Mouse (Mus musculus): Measurements from ENCODE around the gene Abcc6. TPM values are rescaled to one million over a fixed set of nuclear protein-coding genes. Genes with fewer than 3 reads are reported as not detected.

The Abcc6 gene
- total and polyA plus RNA-seq, 3 experiments = 2.2 to 10.5 (median 6.4) TPM

DNA sequence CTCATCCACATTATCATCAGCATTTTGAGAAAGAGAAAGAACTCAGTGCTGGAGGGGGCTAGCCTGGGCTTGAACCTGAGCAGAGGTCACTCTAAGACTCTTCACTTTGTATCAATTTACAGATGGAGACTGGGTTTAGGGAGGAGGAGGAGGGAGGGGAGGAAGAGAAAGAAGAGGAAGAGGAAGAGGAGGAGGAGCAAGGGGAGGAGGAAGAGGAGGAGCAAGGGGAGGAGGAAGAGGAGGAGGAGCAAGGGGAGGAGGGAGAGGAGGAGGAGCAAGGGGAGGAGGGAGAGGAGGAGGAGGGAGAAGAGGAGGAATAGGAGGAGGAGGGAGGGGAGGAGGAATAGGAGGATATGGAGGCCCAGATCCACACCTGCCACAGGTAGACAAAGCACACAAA is 18.0 kb downstream of the Abcc6 start:
- in situ Hi-C loops (cut with MboI; ENCODE audit: low pct_ligation_motif_present, low pct_unique_long_range_greater_than_20kb, low sequenced_read_pairs) = loop anchor here (5.0 kb wide), 1 partner anchor 70 kb away; no protein-coding TSS in a partner anchor
- TF ChIP-seq JUND (conservative IDR thresholded peaks at IDR 0.05; ENCODE audit: low read depth, low read length) = no peak
- no peak for TF ChIP-seq EP300 (IDR thresholded peaks at IDR 0.05; ENCODE audit: low read length)
- no peak for TF ChIP-seq BHLHE40 (IDR thresholded peaks at IDR 0.05; ENCODE audit: low read depth, low read length)
- no peak for TF ChIP-seq SMC3 (IDR thresholded peaks at IDR 0.05; ENCODE audit: low read depth, low read length)
- TF ChIP-seq IRF4 (IDR thresholded peaks at IDR 0.05; ENCODE audit: low read depth, low read length) = no peak
- no peak for TF ChIP-seq POLR2AphosphoS2 (IDR thresholded peaks at IDR 0.05; ENCODE audit: low read depth, low read length)
- Histone ChIP-seq H3K36me3 (replicated peaks in 1 of 2; ENCODE audit: control insufficient read depth in 1 of 2, insufficient read depth in 1 of 2, low read length in 1 of 2) (peaks cover 0 to 3% of the 10 kb centered on the region in 2 experiments), H3K4me1 (ENCODE audit: control insufficient read depth in 1 of 2, insufficient read depth in 2 of 2) (peaks cover 13 to 30% of the 10 kb centered on the region in 2 experiments), H3K4me3 (replicated peaks in 1 of 3; ENCODE audit: low read depth in 2 of 3, low read length in 2 of 3, poor library complexity in 1 of 3) (no peak overlapping the region), H3K27me3 (replicated peaks) (no peaks in the 10 kb centered on the region), H3K9me3 (replicated peaks; ENCODE audit: low read length) (no peaks in the 10 kb centered on the region), H3K27ac (ENCODE audit: insufficient read depth, low read depth) (no peak overlapping the region), H3K4me2 (ENCODE audit: insufficient read depth, low read depth, poor library complexity, severe bottlenecking) (no peak overlapping the region), H3K79me2 (replicated peaks; ENCODE audit: control insufficient read depth, extremely low read depth, insufficient read depth, poor library complexity, severe bottlenecking) (no peaks in the 10 kb centered on the region), H3K9ac (ENCODE audit: insufficient read depth, low read depth) (no peak overlapping the region)
- dilution Hi-C loops (cut with MboI; ENCODE audit: extremely low pct_ligation_motif_present, extremely low pct_unique_long_range_greater_than_20kb, low sequenced_read_pairs) = no loop called here
- DNase-seq (ENCODE audit: extremely low read depth) = no peak

DNA sequence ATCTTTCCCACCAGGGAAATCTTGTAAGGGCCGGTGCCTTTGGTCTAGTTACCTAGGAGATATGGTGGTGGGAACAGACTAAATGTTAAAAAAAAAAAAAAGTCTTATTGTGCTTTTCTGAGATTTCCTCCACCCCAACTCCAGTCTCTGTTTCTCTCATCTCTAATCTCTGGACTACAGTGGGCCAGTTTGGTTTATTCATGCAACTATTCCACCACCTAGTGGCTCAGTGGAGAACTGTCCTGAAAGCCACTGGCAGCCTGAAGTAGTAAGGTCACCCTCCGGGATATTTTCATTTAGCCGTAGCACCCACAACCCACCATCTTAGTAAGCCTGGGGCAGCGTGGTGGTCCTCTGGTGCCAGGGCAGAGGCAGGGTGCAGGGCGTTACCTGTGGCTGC is 20.5 kb downstream of the Abcc6 start:
- peaks cover 13 to 30% of the 10 kb centered on the region in 2 experiments for H3K4me1 ChIP-seq (ENCODE audit: control insufficient read depth in 1 of 2, insufficient read depth in 2 of 2)
- dilution Hi-C loops (cut with MboI; ENCODE audit: extremely low pct_ligation_motif_present, extremely low pct_unique_long_range_greater_than_20kb, low sequenced_read_pairs) (no loop called here), in situ Hi-C loops (cut with MboI; ENCODE audit: low pct_ligation_motif_present, low pct_unique_long_range_greater_than_20kb, low sequenced_read_pairs) (loop anchor here (10.0 kb wide), 1 partner anchor 275 kb away; no protein-coding TSS in a partner anchor)
- DNase-seq (ENCODE audit: extremely low read depth) = peak; percentile 78
- no peak overlapping the region for H3K27ac ChIP-seq (ENCODE audit: insufficient read depth, low read depth)
- no peak overlapping the region for H3K9ac ChIP-seq (ENCODE audit: insufficient read depth, low read depth)
- TF ChIP-seq TBP (conservative IDR thresholded peaks at IDR 0.05; ENCODE audit: low read depth, low read length) = no peak
- TF ChIP-seq SMC3 (IDR thresholded peaks at IDR 0.05; ENCODE audit: low read depth, low read length) = peak; percentile 92
- no peak for TF ChIP-seq MXI1 (IDR thresholded peaks at IDR 0.05; ENCODE audit: low read depth, low read length)
- peak; percentile 73 for TF ChIP-seq ZC3H11A (IDR thresholded peaks at IDR 0.05; ENCODE audit: low read depth, low read length)
- TF ChIP-seq ZNF384 (IDR thresholded peaks at IDR 0.05; ENCODE audit: low read depth, low read length) = peak; percentile 76
- 0 out of 2 replicates have a peak, but pooled peaks have one; percentile 42 for TF ChIP-seq SIN3A (IDR thresholded peaks at IDR 0.05; ENCODE audit: low read length)
- peak; percentile 95 for TF ChIP-seq RAD21 (IDR thresholded peaks at IDR 0.05; ENCODE audit: low read depth, low read length)
- peak; percentile 60 to 97 for TF ChIP-seq CTCF (conservative IDR thresholded peaks at IDR 0.05 in 1 of 2, IDR thresholded peaks at IDR 0.05 in 1 of 2; ENCODE audit: low read depth in 2 of 2, low read length in 2 of 2)
- peak; percentile 35; the same call in 1 of the 2 replicates for TF ChIP-seq NELFE (IDR thresholded peaks at IDR 0.05; ENCODE audit: low read depth, low read length)
- peaks cover 0 to 6% of the 10 kb centered on the region in 2 experiments for H3K36me3 ChIP-seq (replicated peaks in 1 of 2; ENCODE audit: control insufficient read depth in 1 of 2, insufficient read depth in 1 of 2, low read length in 1 of 2)
- no peaks in the 10 kb centered on the region for H3K79me2 ChIP-seq (replicated peaks; ENCODE audit: control insufficient read depth, extremely low read depth, insufficient read depth, poor library complexity, severe bottlenecking)
- no peaks in the 10 kb centered on the region for H3K27me3 ChIP-seq (replicated peaks)
- H3K4me2 ChIP-seq (ENCODE audit: insufficient read depth, low read depth, poor library complexity, severe bottlenecking) = no peak overlapping the region
- H3K9me3 ChIP-seq (replicated peaks; ENCODE audit: low read length) = no peaks in the 10 kb centered on the region
- H3K4me3 ChIP-seq (replicated peaks in 1 of 3; ENCODE audit: low read depth in 2 of 3, low read length in 2 of 3, poor library complexity in 1 of 3) = no peak overlapping the region

DNA sequence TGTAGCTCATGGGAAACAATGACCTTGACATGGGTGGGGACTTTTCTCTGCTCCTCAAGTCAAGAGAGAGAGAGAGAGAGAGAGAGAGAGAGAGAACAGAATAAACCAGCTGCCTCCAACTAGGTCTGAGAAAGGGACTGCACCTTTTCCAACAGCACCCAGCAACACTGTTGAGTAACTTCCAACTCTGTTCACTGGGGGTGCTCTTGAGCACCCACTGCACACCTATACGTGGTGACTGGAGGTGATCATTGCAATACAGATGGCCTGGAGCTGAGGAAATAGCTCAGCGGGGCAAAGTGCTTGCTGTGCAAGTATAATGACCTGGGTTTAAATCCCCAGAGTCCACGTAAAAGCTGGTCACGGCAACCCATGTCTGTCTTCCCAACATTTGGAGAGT is 27.4 kb downstream of the Abcc6 start:
- Histone ChIP-seq H3K9ac (ENCODE audit: insufficient read depth, low read depth) (no peak overlapping the region), H3K4me1 (ENCODE audit: control insufficient read depth in 1 of 2, insufficient read depth in 2 of 2) (peaks cover 8 to 22% of the 10 kb centered on the region in 2 experiments), H3K4me2 (ENCODE audit: insufficient read depth, low read depth, poor library complexity, severe bottlenecking) (no peak overlapping the region), H3K36me3 (replicated peaks in 1 of 2; ENCODE audit: control insufficient read depth in 1 of 2, insufficient read depth in 1 of 2, low read length in 1 of 2) (peaks cover 0 to 3% of the 10 kb centered on the region in 2 experiments), H3K27ac (ENCODE audit: insufficient read depth, low read depth) (no peak overlapping the region), H3K27me3 (replicated peaks) (no peaks in the 10 kb centered on the region), H3K9me3 (replicated peaks; ENCODE audit: low read length) (no peaks in the 10 kb centered on the region), H3K79me2 (replicated peaks; ENCODE audit: control insufficient read depth, extremely low read depth, insufficient read depth, poor library complexity, severe bottlenecking) (no peaks in the 10 kb centered on the region), H3K4me3 (replicated peaks in 1 of 3; ENCODE audit: low read depth in 2 of 3, low read length in 2 of 3, poor library complexity in 1 of 3) (no peak overlapping the region)
- in situ Hi-C loops (cut with MboI; ENCODE audit: low pct_ligation_motif_present, low pct_unique_long_range_greater_than_20kb, low sequenced_read_pairs) = loop anchor here (10.0 kb wide), 1 partner anchor 268 kb away; no protein-coding TSS in a partner anchor
- TF ChIP-seq RAD21 (IDR thresholded peaks at IDR 0.05; ENCODE audit: low read depth, low read length) (peak; percentile 21), GABPA (IDR thresholded peaks at IDR 0.05; ENCODE audit: insufficient replicate concordance, low read depth, low read length) (no peak), UBTF (IDR thresholded peaks at IDR 0.05; ENCODE audit: low read depth, low read length) (no peak), CTCF (conservative IDR thresholded peaks at IDR 0.05 in 1 of 2, IDR thresholded peaks at IDR 0.05 in 1 of 2; ENCODE audit: low read depth in 2 of 2, low read length in 2 of 2) (peak; percentile 69 to 79), SMC3 (IDR thresholded peaks at IDR 0.05; ENCODE audit: low read depth, low read length) (peak; percentile 31; the same call in 1 of the 2 replicates)
- DNase-seq (ENCODE audit: extremely low read depth) = peak; percentile 80
- dilution Hi-C loops (cut with MboI; ENCODE audit: extremely low pct_ligation_motif_present, extremely low pct_unique_long_range_greater_than_20kb, low sequenced_read_pairs) = no loop called here
